Mouse (Mus musculus) embryo, embryonic 11 days (tissue): Measurements from ENCODE around the gene Morn1.

Source experiments
- DNase-seq: peaks from one replicate; pipeline ENCODE4 v3.0.0-alpha.2; 2015

The Morn1 gene

DNA sequence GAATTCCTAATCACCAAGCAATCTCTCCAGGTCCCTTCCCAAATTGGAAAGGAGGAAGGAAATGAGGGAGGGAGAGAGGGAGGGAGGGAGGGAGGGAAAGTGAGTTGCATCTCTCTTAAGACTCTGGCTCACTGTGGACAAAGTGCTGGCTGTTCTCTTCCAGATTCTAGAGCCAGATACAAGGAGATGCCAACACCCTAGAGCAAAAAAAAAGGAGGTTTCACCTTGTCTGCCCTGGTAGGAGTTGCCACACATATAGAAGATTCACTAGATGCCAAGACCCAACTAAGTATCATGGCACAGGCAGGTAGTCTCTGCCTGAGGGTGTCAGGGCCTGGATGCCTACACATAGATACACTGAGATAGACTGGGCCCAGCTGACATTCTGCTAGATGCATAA lies 79.5 kb downstream of the Morn1 start:
- no peak for DNase-seq

DNA sequence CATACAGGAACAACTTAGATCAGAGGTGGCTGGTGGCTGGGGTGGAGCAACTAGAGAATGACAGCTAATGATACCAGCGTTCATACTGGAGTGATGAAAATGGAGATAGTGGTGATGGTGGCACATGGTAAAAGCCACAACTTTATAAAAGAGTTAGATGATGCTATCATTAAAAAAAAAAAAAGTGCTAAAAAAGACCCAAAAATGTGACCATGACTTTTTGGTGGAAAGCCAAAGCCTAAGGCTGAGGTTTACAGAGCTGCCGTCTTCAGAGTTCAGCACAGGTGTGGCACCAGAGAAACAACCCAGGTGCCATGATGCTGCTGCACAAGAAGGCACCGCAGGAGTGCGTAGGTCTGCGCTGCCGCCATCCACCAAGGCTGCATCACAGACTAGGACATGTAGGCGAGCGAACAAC lies 82.5 kb downstream of the Morn1 start:
- no peak for DNase-seq

DNA sequence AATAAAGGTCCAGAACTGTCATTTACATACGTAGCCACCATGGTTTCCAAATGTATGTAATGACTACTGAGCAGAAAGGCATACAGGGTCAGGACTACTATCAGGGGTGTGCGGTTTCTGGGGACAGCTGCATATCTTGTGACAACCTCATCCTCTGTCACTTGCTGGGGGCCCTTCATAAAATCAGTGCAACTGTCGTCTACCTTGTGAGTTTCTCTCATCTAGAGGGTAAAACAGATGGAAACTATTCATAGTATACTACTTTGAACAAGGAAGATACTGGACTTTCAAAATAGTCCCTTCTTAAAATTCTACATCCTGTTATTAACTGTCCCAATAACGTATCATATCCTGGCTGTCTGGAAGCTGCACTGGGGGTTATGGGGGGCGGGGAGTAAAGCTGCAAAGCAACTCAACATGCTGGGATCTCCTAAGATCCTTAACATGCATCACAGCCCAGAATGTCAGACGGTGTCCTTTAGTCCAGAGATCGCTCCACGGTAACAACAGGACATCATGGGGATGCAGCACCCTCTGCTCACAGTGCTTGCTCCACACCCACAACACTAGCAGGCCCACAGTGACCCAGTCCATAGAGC lies 84.3 kb downstream of the Morn1 start:
- no peak for DNase-seq

DNA sequence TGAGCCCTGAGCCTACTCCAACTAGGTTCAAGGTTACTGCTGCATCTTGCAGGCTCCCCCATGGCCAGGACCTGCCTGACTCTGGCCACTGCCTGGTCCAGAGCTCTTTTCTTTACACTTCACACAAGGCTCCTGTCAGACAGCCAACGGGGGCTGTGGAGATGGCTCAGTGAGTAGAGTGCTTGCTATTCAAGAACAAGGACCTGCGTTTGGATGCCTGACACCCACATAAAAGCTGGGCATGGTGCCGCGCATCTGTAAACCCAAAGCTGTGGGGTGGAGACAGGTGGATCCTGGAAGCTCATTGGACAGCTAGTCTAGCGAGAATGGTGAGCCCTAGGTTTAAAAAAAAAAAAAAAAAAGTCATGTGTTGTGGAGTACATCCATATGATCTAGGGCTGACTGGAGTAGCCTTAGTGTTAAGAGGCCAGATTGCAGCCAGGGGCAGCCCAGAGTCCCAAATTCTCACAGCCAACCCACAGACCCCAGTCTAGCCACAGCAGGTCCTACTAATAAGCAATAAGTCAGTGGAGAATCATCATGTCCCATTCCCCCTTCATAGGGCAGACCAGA lies 85.7 kb downstream of the Morn1 start:
- DNase-seq, result no peak

DNA sequence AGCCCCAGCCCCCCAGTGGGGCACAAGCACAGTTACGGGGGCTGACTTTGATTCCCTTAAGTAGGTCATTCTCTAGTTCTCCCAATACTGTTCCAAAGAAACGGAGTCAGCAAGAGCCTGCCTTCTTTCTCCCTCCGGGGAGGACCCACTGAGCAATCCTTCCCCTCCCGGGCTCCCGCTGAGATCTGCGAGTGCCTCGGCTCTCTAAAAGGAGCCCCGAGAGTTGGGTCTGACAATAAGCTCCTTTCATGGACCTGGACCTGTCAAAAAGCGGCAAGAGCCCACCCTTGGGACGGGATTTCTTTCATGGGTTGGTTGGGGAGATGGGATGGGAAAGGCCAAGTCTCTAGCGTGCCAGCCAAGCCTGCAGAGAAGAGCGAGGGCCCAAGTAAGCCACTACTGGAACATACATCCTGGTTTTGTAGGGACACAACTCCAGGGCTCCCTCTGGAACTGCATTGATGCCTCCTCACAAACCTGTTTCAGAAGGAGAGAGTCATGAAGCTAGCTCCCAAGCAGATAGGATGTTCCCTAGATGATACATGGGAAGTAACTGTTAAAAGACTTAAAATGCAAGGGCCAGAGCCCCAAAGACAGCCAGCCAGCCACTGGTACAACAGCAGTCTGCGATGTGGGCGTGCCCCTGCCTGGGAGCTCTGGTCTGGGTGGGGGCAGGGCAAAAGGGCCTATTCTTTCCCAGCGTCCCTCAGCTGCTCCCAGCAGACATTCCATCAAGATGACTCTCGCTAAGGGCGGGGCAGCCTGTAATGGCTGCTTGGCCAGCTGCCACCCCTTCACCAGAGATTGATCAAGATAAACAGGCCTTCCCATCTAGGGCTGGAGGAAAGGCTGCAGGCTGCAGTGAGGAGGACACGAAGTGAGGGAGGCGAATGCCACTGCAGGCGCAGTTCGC lies 86.8 kb downstream of the Morn1 start:
- DNase-seq, result peak; percentile 95

DNA sequence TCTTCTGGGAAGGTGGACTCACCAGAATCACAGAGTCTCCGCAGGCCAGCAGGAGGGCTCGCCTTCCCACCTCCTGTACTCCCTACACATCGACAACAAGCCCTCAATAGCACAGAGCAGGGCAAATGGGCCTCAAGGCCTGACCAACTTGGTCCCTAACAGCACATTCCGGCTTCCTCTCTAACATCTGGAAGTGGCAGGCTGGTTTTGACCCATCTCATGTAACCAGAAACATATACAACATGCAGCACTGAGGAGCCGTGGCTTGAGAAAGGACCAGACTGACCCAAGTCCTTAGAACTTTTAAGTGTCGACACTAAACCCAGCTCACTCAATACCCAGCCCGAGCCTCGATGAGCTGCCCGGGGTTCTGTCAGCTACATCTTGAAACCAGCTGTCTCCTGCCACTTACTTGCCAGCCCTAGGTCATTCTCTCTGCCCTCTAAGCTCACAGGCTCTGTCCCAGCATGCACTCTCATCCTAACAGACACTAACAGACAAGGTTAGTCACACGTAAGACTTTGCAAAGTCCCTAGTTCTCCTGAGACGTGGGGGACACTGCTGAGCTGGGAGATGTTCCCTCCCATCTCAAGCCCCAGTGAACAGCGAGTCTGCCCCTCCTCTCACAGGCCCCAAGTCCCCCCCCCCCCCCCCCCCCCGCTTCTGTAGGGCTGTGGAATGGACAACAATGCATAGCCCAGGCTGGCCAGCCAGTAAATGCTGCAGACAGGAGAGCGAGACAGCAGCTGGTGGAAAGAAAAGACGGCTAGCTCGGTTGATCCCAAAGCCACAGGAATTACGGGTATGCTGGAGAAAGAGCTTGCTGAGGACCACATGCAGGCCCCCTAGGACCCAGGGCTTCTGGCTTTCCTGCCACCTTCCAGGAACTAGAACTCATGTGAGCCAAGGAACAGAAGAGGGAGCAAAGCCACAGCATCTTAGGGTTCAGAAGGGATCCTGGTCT lies 87.7 kb downstream of the Morn1 start:
- peak; percentile 48 for DNase-seq

DNA sequence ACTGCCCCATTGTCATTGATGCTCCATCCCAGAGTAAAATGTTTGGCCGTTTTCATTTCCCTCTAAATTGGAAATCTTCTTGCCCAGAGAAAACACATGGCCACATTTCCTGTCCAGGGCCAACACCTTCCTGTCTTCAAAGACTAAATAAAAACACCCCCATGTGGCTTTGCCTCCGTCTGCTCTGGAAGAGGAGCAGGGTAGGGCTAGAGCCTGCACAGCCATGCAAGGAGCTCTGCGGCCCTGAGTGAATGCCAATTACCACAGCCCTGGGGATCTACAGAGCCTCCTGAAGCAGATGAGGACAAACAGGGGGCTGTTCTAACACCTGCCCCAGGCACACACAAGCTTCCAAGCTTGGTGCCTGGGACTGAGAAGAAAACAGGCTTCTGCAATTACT lies 89.8 kb downstream of the Morn1 start:
- DNase-seq, result no peak

DNA sequence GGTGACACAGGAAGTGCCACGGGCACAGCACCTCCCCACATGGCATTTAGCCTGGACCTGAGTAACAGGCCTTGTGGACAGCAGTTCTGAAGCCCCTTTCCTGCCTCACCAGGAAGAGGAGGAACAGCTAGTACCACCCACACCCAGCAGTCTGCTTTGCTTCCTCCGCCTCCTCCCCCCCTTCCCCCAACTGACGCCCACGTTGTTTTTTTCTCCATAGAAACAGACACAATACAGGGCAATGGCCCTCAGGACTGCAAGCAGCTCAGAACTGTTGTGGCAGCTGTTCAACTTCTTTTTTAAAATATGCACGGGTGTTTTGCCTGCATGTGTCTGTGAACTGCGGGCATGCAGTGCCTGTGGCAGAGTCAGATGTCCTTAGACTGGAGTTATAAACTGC lies 91.9 kb downstream of the Morn1 start:
- peak; percentile 80 for DNase-seq

DNA sequence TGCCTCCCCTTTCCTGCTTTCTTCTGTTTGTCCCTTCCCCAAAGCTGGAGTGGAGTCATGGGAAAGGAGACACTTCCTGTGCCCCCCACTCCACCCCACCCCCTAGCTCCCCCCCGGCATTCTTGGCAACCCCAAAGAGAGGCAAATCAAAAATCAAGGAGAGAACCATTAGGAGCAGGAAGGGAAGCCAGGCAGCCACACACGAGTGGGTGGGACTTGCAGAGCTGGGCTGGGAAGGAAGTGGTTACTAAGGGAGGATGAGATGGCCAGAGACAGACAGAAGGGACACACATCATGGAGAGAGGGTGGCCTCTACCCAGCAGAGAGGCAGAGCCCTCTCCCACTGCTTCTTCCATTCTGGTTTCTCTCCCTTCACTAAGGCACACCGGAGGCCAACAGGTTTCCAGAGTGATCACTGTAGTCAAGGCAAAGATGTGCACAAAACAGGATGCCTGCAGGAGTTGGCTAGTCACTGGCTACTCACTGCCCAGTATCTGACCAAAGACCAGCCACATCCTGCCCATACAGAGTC lies 92.7 kb downstream of the Morn1 start:
- no peak for DNase-seq

DNA sequence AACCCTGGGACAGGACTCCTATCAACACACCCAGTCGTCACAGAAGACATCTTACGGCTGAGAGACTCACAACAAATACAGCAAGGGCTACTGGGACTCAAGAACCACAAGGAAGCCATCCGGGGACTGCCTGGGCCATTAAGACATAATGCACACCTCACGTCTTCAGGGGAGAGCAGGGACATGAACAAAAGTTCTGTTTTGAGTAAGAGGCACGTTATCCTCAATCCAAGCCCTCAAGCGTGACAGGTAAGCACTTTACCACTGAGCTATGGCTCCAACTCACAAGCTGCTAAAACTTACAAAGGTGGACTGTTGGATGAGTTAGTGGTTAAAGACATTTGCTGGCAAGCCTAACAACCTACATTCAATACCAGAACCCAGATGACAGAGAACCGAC lies 96.8 kb downstream of the Morn1 start:
- DNase-seq, result no peak

DNA sequence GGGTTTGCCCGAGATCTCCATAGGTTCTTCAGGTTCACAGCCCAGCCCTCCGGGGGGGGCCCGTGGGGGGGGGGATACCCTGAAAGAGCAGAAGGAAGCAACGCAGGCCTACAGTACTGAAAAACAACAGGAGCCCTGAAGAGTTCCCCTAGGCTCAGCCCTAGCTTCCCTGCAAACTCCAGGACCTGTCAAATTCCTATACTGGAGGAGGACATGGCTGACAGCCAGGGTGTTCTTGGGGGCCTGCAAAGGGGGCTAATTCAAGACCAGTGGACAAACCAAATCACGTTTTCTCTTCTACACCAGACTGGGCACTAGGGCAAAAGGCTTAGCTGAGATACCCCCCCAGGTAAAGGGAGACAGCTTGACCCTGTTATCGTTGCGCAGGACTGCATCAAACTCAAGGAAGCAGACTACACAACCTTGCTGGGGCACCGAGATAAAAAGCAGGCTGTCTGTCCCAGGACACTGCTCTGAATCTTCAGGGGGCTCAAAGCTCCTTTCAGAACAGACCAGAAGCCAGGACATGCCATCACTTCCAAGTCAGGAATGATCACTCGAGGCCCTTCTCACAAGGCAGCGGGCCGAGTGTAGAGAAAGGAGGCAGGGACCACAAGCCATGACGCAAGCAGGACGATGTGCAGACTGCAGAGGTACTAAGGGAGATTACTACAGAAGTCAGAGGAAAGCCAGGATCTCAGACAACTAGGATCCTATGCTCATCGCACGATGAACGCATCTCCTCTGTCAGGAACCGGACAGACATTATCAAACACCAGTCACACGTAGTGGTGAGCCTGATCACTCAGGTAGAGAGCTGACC lies 98.1 kb downstream of the Morn1 start:
- DNase-seq, result no peak

DNA sequence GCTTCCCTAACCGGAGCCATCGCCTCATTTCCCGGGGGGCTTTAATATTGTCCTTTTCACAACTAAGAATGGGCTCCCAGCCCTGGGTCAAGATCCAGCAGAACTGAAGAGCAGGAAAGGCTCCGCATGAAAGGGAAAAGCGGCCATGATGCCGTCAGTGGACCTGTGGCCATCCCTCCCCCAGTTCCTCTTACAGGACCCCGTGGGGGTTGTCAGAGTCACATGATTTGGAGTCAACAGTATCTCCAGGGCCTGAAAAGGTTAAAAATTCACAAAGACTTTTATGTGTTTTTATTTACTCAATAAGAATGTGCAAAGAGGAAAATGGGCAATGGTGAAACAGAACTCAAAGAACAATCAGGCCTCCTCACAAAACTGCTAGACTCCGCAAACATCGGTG lies 99.5 kb downstream of the Morn1 start:
- no peak for DNase-seq

DNA sequence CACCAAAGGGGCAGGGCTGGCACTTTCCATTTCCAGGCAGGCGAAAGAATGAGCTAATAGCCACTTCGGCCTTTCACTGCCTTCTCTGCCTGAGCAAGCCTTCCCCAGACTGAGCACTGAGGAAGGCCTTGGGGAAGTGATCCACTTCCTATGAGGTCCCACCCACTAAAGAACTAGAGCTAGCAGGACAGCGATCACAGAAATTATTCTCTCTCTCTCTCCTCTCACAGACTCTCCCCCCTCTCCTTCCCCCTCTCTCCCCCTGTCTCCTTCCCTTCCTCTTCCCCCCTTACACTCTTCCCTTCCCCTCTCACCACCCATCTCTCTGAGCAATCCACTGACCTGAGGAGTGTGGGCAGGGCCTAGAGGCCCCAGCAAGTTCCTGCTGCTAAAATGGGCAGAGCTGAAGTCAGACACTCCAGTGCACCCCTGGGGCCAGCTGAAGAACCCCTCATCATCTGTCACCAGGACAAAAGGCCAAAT lies 100.9 kb downstream of the Morn1 start:
- DNase-seq, result no peak

DNA sequence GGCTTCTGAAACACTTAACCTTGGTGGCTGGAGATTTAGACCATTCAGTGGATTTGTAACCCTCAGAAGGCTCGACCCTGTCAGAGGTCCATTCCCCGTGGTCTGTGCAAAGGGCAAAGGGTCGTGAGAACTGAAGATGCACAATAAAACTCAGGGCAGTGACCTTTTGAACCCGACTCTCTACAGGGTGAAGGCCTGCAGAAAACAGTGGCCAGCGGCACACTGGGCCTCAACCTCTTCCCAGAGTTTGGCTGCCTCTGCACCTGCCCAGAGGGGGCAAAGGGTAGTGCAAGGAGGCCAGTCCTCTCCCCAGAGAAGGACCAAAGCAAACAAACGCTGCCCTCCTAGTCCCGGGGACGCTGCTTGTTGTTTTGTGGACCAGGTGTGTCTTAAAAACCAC lies 102.0 kb downstream of the Morn1 start:
- peak; percentile 54 for DNase-seq

DNA sequence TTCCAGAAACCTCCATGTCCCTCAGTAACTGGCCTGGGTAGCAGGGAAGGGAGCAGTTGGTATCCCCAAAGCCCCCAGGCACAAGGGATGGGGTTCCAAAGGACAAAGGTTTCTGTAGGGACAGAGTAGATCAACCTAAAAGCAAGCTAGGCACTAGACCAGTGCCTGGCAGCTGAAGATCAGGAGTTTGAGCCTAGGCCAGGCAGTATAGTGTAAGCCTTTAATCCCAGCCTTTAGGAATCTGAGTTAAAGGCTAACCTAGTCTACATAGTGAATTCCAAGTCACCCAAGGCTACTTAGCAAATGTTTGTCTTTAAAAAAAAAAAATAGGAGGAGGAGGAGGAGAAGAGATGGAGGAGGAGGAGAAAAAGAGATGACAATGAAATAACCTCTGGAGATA lies 102.4 kb downstream of the Morn1 start:
- no peak for DNase-seq

DNA sequence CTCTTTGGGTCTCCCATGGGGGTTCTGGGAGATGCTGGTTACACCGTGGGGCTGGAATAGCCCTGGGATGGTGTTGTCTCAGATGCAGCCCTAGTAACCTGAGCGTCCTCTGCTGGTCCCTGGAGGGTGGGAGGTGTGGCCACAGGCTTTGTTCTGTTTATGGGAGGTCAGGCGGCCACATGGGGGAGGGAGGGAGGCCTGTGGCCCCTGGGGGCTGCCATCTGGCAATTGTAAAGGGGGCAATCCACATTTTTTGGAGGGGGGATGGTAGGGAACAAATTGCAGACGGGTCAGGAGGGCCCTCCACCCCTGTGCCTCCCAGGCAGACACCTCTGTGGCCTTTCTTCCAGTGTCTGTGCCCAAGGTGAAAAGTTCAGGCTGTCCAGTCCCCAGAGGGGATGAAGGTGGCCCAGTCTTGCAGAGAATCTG lies 103.3 kb downstream of the Morn1 start:
- peak; percentile 82 for DNase-seq

DNA sequence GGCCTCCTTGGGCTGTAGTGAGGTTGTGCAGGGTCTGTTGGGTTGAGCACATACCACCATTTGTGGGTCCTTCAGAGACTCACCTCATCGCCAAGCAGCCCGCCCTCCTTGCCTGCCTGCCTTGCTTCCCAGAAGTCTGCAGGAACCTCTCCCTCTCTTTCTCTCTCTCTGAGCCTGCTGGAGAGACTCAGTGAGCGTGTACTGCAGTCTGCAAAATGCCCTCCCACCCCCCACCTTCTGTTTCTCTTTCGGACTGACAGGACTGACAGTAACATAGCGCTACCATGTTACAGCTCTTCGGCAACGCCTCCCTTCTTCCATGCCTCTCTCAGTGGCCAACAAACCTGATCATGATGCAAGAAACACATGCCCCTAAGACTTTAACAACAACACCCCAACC lies 103.9 kb downstream of the Morn1 start:
- DNase-seq, result peak; percentile 47
